Mouse (Mus musculus) kidney, adult 2 months (tissue): ENCODE measurements around the gene Angptl8.

Source experiments
- CTCF ChIP-seq: fragments of 200-500 bp; conservative IDR thresholded peaks from 2 replicates; pipeline ENCODE4 v1.5.1; 2011; ENCODE audit warnings: low read depth, mild to moderate bottlenecking, control low read depth, low read length, moderate library complexity, mixed read lengths; ENCODE audit not compliant: insufficient read depth, insufficient read length
- POLR2A ChIP-seq: fragments of 200-500 bp; IDR thresholded peaks from one replicate; pipeline ENCODE4 v1.6.1; 2011; ENCODE audit warnings: low read depth, low read length, control low read depth

- no peak for TF ChIP-seq CTCF
- TF ChIP-seq POLR2A: no peak
These were observed 3.6 kb upstream of the Angptl8 start for GRCm38 (mm10) chr9:21831558-21832240.
